Mouse (Mus musculus) heart, embryonic 13.5 days (tissue): ENCODE measurements around the gene Slit2. TPM values are rescaled to one million over a fixed set of nuclear protein-coding genes. Genes with fewer than 3 reads are reported as not detected.

Experiments used
- ATAC-seq: fragments of 200-750 bp; cut with Nextera tagmentation; 2 replicates; pipeline ENCODE4 v1.8.0; 2017; ENCODE audit warnings: moderate TSS enrichment; ENCODE audit not compliant: insufficient number of reproducible peaks, low FRiP score, low TSS enrichment; ENCODE audit errors: extremely low read depth
- H3K27ac ChIP-seq: fragments of 300-500 bp; sonication (generic); replicated peaks from 2 replicates; pipeline ENCODE4 v1.5.1; 2015; ENCODE audit warnings: moderate library complexity, mild to moderate bottlenecking, inconsistent platforms
- H3K27me3 ChIP-seq: fragments of 300-500 bp; sonication (generic); replicated peaks from 2 replicates; pipeline ENCODE4 v1.6.1; 2015; ENCODE audit warnings: mild to moderate bottlenecking, inconsistent platforms
- H3K36me3 ChIP-seq: fragments of 300-500 bp; sonication (generic); 2 replicates; pipeline ENCODE4 v1.6.1; 2015; ENCODE audit warnings: mild to moderate bottlenecking, inconsistent platforms
- H3K4me1 ChIP-seq: fragments of 300-500 bp; sonication (generic); 2 replicates; pipeline ENCODE4 v1.6.1; 2015; ENCODE audit warnings: inconsistent platforms
- H3K4me2 ChIP-seq: fragments of 300-500 bp; sonication (generic); 2 replicates; pipeline ENCODE4 v1.6.1; 2015; ENCODE audit warnings: inconsistent platforms, mild to moderate bottlenecking, moderate library complexity
- H3K4me3 ChIP-seq: fragments of 300-500 bp; sonication (generic); 2 replicates; pipeline ENCODE4 v1.5.1; 2015; ENCODE audit warnings: moderate library complexity, mild to moderate bottlenecking, inconsistent platforms
- H3K9ac ChIP-seq: fragments of 300-500 bp; sonication (generic); 2 replicates; pipeline ENCODE4 v1.6.1; 2015; ENCODE audit warnings: inconsistent platforms, mild to moderate bottlenecking, moderate library complexity
- H3K9me3 ChIP-seq: fragments of 300-500 bp; sonication (generic); 2 replicates; pipeline ENCODE4 v1.6.1; 2016; ENCODE audit warnings: inconsistent platforms
- WGBS: fragments of 180-500 bp; shearing (Covaris S2); methylation state at CpG from one replicate; pipeline ENCODE4 v1.1.7; 2015; ENCODE audit warnings: mixed read lengths; 5-methylcytosine and 5-hydroxymethylcytosine counted together
- polyA plus RNA-seq: library from polyadenylated mRNA; unstranded; fragments of >200 nt; fragmentation: Nextera tagmentation; extraction: Ambion mirVana; gene quantifications from 2 replicates; pipeline ENCODE4 v1.2.1, GENCODE M21; 2015

Slit2 gene
- polyA plus RNA-seq, 1 experiment from 2014 or later = 31.6 TPM

DNA sequence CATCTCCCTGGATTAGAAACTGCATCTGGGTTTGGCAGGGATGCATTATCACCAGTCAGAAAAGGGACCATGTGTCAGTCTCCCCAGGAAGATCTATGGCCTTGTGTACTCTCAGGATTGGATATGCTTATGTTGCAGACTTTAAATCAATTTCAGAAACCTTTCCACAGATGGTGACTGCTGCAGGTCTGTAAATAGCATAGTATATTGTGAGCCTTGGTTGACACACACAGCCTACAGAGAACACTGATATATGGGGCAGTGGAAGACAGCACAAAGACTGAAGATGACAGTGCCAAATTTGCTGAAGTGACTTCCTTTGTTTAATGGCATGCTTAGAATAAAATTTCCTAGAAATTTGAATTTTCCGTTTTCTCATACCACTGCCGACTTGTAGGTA lies 163.1 kb downstream of the Slit2 start:
- no peaks in the 10 kb centered on the region for H3K36me3 ChIP-seq
- H3K9ac ChIP-seq = no peak overlapping the region
- H3K27me3 ChIP-seq = no peaks in the 10 kb centered on the region
- H3K4me3 ChIP-seq = no peak overlapping the region
- H3K9me3 ChIP-seq = no peaks in the 10 kb centered on the region
- 72% methylated on average over 2 of the region's 2 CpGs for WGBS
- H3K4me2 ChIP-seq = no peak overlapping the region
- no peak overlapping the region for H3K27ac ChIP-seq
- no peak for ATAC-seq
- no peaks in the 10 kb centered on the region for H3K4me1 ChIP-seq

DNA sequence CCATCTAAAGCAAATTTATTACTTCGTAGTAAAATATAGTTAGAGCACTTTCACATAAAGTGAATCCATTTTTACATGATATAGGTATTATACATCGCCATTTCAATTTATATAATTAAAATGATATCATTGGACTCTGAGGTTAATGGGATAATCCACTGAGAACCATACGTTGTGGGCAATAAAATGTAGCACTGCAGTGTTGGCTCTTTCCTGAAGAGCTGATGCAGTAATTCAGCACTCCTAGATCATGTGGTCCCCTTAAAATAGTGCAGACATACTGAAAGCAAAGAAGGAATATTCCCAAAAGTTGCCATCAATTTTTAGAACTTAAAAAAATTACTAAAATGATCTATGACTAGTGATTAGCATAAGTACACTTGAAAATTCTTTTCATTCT lies 177.9 kb downstream of the Slit2 start:
- Histone ChIP-seq H3K4me2 (no peak overlapping the region), H3K27ac (no peak overlapping the region), H3K9me3 (no peaks in the 10 kb centered on the region), H3K36me3 (no peaks in the 10 kb centered on the region), H3K4me1 (no peaks in the 10 kb centered on the region), H3K9ac (no peak overlapping the region), H3K4me3 (no peak overlapping the region), H3K27me3 (no peaks in the 10 kb centered on the region)
- ATAC-seq = no peak
- WGBS = 70% methylated on average over 3 of the region's 3 CpGs

DNA sequence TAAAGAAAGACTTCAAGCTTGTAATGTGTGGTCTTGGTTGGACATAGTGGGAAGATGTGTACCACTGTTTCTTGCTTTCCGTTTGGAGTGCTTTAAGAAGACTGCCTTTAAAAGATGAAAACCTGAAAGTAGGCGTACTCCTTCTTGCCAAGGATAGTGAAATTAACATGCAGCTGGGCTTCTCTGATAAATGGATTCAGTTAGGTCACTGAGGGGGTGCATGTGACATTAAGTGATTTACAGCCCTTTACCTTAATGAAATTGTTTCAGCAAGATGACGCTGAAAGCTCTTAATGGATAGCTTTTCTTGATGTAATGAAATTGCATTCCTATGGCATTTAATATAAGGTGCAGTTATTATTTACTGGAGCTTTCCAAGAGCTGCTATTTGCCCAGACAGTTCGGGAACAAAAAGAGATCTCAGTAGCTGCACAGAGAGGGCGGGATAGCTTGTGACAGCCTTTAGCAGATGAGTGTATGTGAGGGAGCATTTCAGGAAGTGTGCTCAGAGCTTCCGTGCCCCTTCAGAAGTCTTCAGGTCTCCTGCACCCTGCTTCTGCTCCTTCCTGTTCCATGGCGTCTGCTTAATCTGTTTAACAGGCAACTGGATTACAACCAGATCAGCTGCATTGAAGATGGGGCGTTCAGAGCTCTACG lies 198.8 kb downstream of the Slit2 start:
- Histone ChIP-seq H3K4me3 (no peak overlapping the region), H3K27ac (no peak overlapping the region), H3K36me3 (no peaks in the 10 kb centered on the region), H3K4me2 (no peak overlapping the region), H3K27me3 (no peaks in the 10 kb centered on the region), H3K9ac (no peak overlapping the region), H3K9me3 (no peaks in the 10 kb centered on the region), H3K4me1 (no peaks in the 10 kb centered on the region)
- no peak for ATAC-seq
- 49% methylated on average over 9 of the region's 9 CpGs for WGBS

DNA sequence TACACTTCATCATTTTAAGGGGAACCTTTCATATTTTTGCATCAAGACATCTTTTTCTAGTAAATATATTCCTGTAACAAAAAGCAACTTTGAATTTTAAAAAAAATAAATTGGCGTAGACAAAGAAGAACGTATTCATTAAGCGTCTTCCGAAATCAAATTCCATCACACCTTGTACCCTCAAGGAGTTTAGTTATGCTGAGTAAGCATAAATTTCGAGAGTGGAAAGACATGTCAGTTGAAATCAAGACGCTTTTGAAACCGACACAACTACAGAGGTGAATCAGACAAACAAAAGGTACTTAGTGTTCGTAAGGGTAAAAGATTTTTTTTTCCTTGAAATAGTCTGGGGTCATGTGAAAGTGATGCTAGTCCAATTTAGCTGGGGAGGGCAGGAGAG lies 201.4 kb downstream of the Slit2 start:
- Histone ChIP-seq H3K9ac (no peak overlapping the region), H3K36me3 (peaks cover 1% of the 10 kb centered on the region; the same call in 1 of the 2 replicates), H3K4me3 (no peak overlapping the region), H3K27me3 (no peaks in the 10 kb centered on the region), H3K9me3 (no peaks in the 10 kb centered on the region), H3K4me1 (no peaks in the 10 kb centered on the region), H3K4me2 (no peak overlapping the region), H3K27ac (no peak overlapping the region)
- ATAC-seq = no peak
- 84% methylated on average over 8 of the region's 8 CpGs for WGBS

DNA sequence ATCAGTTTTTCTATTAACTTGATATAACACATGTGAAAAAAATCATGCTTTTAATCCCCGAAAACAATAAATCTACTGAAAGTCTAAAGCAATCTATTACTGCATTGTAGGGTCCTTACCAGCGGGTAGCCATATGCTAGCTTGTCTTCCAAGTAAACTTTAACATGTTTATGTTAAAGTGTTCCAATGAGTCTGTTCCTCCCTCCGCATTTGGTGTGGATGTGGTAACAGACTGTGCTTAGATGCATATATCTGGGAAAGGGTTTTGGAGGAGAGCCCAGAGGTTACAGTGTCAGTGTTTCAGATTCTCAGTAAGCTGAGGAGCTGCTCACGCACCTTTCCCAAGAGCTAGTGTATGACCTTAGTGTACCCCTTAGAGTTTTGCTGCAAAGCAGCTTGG lies 204.9 kb downstream of the Slit2 start:
- Histone ChIP-seq H3K4me3 (no peak overlapping the region), H3K4me1 (no peaks in the 10 kb centered on the region), H3K36me3 (peaks cover 7% of the 10 kb centered on the region), H3K27ac (no peak overlapping the region), H3K9ac (no peak overlapping the region), H3K9me3 (no peaks in the 10 kb centered on the region), H3K27me3 (no peaks in the 10 kb centered on the region), H3K4me2 (no peak overlapping the region)
- no peak for ATAC-seq
- WGBS = 79% methylated on average over 4 of the region's 4 CpGs

DNA sequence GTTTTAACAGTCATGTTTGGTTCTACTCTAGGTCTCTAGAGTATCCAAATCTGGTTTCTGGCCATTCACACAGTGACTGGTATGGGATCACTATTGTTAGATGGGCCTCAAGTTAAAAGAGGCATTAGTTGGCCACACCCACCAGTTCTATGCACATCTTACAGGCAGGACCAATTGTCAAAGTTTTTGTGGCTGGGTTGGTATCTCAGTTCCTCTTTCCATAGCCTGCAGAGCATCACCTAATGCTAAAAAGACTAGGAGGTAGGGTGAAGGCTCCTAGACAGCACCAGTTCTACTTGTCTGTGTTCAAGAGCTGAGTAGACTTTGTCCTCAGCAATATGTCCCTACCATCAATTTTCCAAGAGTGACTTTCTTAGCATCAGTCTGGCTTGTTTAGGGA lies 216.4 kb downstream of the Slit2 start:
- ATAC-seq = no peak
- no peak overlapping the region for H3K9ac ChIP-seq
- H3K9me3 ChIP-seq = no peaks in the 10 kb centered on the region
- H3K4me1 ChIP-seq = no peaks in the 10 kb centered on the region
- no peak overlapping the region for H3K27ac ChIP-seq
- peaks cover 11% of the 10 kb centered on the region; the same call in 1 of the 2 replicates for H3K36me3 ChIP-seq
- H3K4me2 ChIP-seq = no peak overlapping the region
- no peak overlapping the region for H3K4me3 ChIP-seq
- no peaks in the 10 kb centered on the region for H3K27me3 ChIP-seq

DNA sequence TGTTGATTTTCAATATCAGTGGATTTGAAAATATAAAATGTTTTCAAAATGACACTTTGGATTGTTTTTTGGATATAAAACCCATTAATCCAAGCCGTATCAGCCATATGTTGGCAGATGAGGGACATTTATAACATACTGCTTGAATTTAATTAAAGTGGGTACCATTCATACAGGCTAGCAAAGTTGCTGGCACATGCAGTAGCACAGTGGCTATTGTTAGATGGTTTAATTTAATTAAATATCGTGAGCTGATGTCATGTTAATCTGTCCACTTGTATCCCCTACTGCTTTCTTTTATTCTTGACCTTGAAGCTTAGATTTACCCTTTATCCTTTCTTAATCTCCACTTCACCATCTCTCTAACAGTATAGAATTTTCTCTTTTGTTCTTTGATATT lies 232.3 kb downstream of the Slit2 start:
- Histone ChIP-seq H3K27ac (no peak overlapping the region), H3K36me3 (peaks cover 24% of the 10 kb centered on the region), H3K4me3 (no peak overlapping the region), H3K27me3 (no peaks in the 10 kb centered on the region), H3K9me3 (no peaks in the 10 kb centered on the region), H3K9ac (no peak overlapping the region), H3K4me2 (no peak overlapping the region), H3K4me1 (no peaks in the 10 kb centered on the region)
- no peak for ATAC-seq
- WGBS = 79% methylated on average over 2 of the region's 2 CpGs

DNA sequence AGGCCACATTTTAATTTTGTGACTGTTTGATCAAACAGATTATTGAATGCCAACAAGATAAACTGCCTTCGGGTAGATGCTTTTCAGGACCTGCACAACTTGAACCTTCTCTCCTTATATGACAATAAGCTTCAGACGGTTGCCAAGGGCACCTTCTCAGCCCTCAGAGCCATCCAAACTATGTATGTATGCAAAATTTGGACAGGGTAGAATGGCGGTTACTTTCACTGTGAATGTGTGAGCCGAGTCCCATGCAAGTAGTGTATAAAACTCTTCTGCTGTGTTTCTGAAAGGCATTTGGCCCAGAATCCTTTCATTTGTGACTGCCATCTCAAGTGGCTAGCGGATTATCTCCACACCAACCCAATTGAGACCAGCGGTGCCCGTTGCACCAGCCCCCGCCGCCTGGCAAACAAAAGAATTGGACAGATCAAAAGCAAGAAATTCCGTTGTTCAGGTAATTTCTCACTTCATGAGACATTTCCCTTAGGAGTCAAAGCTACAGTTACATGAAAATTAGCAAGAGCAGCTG lies 236.8 kb downstream of the Slit2 start:
- H3K27me3 ChIP-seq = no peaks in the 10 kb centered on the region

DNA sequence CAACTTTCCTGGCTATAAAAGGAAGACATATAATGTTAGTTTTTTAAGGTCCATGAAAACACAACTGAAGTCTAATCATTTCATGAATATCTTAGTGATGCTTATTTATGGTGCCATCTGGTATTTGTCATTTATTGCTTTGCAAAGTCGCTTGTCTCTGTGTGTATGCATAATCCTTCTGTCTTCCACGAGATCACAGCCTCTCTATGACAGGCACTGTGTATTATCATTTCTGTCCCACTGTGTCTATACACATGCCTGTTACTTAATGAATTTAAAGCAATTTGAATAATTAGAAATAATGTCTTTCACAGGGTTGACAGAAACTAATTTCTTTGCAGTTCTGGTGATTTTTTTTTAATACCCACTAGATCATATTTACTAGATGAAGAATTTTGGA lies 242.6 kb downstream of the Slit2 start:
- no peak overlapping the region for H3K9ac ChIP-seq
- H3K4me2 ChIP-seq = no peak overlapping the region
- 51% methylated on average over 2 of the region's 2 CpGs for WGBS
- no peaks in the 10 kb centered on the region for H3K27me3 ChIP-seq
- no peak overlapping the region for H3K4me3 ChIP-seq
- ATAC-seq = no peak
- no peaks in the 10 kb centered on the region for H3K9me3 ChIP-seq
- peaks cover 18% of the 10 kb centered on the region for H3K36me3 ChIP-seq
- H3K27ac ChIP-seq = no peak overlapping the region
- no peaks in the 10 kb centered on the region for H3K4me1 ChIP-seq

More for the DNA sequence above, 236.8 kb downstream of the Slit2 start:
- 77% methylated on average over 10 of the region's 10 CpGs for WGBS
- Histone ChIP-seq H3K27ac (no peak overlapping the region), H3K4me3 (no peak overlapping the region), H3K9me3 (no peaks in the 10 kb centered on the region), H3K36me3 (peaks cover 14% of the 10 kb centered on the region), H3K9ac (no peak overlapping the region), H3K4me2 (no peak overlapping the region), H3K4me1 (no peaks in the 10 kb centered on the region)
- no peak for ATAC-seq

DNA sequence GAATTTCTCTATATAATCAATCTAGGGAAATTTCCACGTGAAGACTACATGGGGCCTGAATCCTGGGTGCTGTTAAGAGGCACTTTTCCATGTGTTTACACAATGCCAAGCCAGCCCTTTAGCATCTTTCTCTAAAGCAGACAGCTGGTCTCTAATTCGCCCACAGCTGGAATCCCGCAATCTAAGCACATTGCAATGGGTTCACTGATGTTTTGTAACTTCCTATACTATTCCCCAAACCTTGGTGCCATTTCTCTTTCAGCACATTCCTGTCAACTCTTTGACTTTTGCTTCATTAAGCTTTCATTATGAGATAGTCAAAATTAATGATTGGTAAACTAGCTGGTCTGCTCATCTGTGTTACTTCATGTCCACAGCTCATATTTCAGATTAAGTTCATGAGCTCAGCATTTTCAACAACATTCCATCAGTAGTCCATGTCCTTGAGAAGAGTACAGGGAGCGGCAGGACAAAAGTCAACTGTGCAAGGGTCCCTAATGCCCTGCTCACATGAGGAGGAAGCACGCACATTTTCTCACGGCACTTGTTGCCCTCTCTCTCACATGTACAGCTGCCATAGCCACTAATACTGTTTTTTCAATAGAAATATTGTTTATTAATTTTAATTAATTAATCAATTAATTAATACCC lies 247.6 kb downstream of the Slit2 start:
- 62% methylated on average over 6 of the region's 6 CpGs for WGBS
- H3K36me3 ChIP-seq = peaks cover 35% of the 10 kb centered on the region
- H3K27ac ChIP-seq = no peak overlapping the region
- ATAC-seq = no peak
- H3K4me2 ChIP-seq = no peak overlapping the region
- H3K4me3 ChIP-seq = no peak overlapping the region
- no peaks in the 10 kb centered on the region for H3K9me3 ChIP-seq
- no peak overlapping the region for H3K9ac ChIP-seq
- no peaks in the 10 kb centered on the region for H3K4me1 ChIP-seq
- no peaks in the 10 kb centered on the region for H3K27me3 ChIP-seq

DNA sequence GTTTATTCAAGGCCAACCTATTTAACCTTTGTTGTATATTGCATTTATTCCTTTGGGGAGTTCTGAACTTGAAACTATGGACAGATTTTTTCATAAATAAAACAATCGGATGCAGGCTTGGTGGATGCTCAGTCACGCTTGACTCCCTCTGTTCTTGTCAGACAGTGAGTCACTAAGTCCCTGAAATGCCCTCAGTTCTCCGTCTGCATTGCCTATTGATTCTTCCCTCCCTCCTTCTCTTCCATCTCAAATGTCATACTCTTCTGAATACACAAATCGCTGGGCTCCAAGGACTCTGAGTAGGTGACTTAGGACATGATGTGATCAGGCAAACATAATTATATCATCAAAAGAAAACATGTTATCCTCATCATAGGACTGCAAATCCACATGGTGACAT lies 251.8 kb downstream of the Slit2 start:
- Histone ChIP-seq H3K9ac (no peak overlapping the region), H3K4me3 (no peak overlapping the region), H3K27ac (no peak overlapping the region), H3K4me1 (no peaks in the 10 kb centered on the region), H3K9me3 (no peaks in the 10 kb centered on the region), H3K27me3 (no peaks in the 10 kb centered on the region), H3K36me3 (peaks cover 25% of the 10 kb centered on the region), H3K4me2 (no peak overlapping the region)
- ATAC-seq = no peak
- WGBS = 77% methylated on average over 4 of the region's 4 CpGs

DNA sequence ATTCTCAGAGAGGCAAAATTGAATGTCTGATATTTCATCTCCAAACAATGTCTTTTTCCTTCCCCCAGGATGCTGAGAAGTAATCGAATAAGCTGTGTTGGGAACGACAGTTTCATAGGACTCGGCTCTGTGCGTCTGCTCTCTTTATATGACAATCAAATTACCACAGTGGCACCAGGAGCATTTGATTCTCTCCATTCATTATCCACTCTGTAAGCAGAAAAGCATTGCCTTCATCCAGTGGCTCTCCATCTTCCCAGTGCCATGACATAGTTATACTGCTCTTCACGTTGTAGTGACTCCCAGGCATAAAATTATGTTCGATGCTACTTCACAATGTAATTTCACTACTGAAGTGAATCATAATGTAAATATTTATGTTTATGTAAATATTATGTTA lies 252.3 kb downstream of the Slit2 start:
- no peak for ATAC-seq
- no peak overlapping the region for H3K4me3 ChIP-seq
- H3K36me3 ChIP-seq = peaks cover 25% of the 10 kb centered on the region
- H3K4me2 ChIP-seq = no peak overlapping the region
- no peak overlapping the region for H3K27ac ChIP-seq
- no peaks in the 10 kb centered on the region for H3K9me3 ChIP-seq
- no peak overlapping the region for H3K9ac ChIP-seq
- no peaks in the 10 kb centered on the region for H3K27me3 ChIP-seq
- no peaks in the 10 kb centered on the region for H3K4me1 ChIP-seq
- WGBS = 79% methylated on average over 6 of the region's 6 CpGs
